Mouse (Mus musculus) lung, postnatal 0 days (tissue): ENCODE measurements around the gene Clec4a1. TPM values are rescaled to one million over a fixed set of nuclear protein-coding genes. Genes with fewer than 3 reads are reported as not detected.

Experiments
- ATAC-seq: fragments of 200-750 bp; cut with Nextera tagmentation; 2 replicates; pipeline ENCODE4 v1.8.0; 2017; ENCODE audit warnings: moderate library complexity
- DNase-seq: peaks from one replicate; pipeline ENCODE4 v3.0.0-alpha.2; 2016; ENCODE audit warnings: low spot score
- H3K27ac ChIP-seq: fragments of 300-500 bp; sonication (generic); 2 replicates; pipeline ENCODE4 v1.5.1; 2014; ENCODE audit warnings: antibody characterized with exemption, mild to moderate bottlenecking, low read length, mixed read lengths
- H3K27me3 ChIP-seq: fragments of 300-500 bp; sonication (generic); replicated peaks from 2 replicates; pipeline ENCODE4 v1.6.1; 2014; ENCODE audit warnings: low read length, mixed read lengths; ENCODE audit not compliant: insufficient read depth
- H3K36me3 ChIP-seq: fragments of 300-500 bp; sonication (generic); 2 replicates; pipeline ENCODE4 v1.6.1; 2014; ENCODE audit warnings: low read length, mixed read lengths; ENCODE audit not compliant: insufficient read depth
- H3K4me1 ChIP-seq: fragments of 300-500 bp; sonication (generic); 2 replicates; pipeline ENCODE4 v1.6.1; 2014; ENCODE audit warnings: antibody characterized with exemption, low read depth, low read length, mixed read lengths; ENCODE audit not compliant: insufficient read depth
- H3K4me2 ChIP-seq: fragments of 300-500 bp; sonication (generic); replicated peaks from 2 replicates; pipeline ENCODE4 v1.6.1; 2014; ENCODE audit warnings: low read depth, mild to moderate bottlenecking, low read length, moderate library complexity, mixed read lengths
- H3K4me3 ChIP-seq: fragments of 300-500 bp; sonication (generic); 2 replicates; pipeline ENCODE4 v1.5.1; 2014; ENCODE audit warnings: low read depth, low read length
- H3K9ac ChIP-seq: fragments of 300-500 bp; sonication (generic); replicated peaks from 2 replicates; pipeline ENCODE4 v1.6.1; 2014; ENCODE audit warnings: low read depth, mild to moderate bottlenecking
- H3K9me3 ChIP-seq: fragments of 300-500 bp; sonication (generic); 2 replicates; pipeline ENCODE4 v1.6.1; 2016; ENCODE audit warnings: low read length, mixed read lengths
- CTCF ChIP-seq: IDR thresholded peaks from 2 replicates; pipeline ENCODE4 v1.5.1; 2016; ENCODE audit warnings: antibody characterized with exemption, mild to moderate bottlenecking
- EP300 ChIP-seq: IDR thresholded peaks from 2 replicates; pipeline ENCODE4 v1.6.1; 2016; ENCODE audit warnings: antibody characterized with exemption, mild to moderate bottlenecking, control low read depth
- WGBS: fragments of 180-500 bp; shearing (Covaris S2); extraction: QIAGEN DNeasy Blood & Tissue Kit; methylation state at CpG from one replicate; pipeline ENCODE4 v1.1.7; 2014; 5-methylcytosine and 5-hydroxymethylcytosine counted together
- polyA plus RNA-seq: library from polyadenylated mRNA; unstranded; fragments of >200 nt; fragmentation: Nextera tagmentation; extraction: Ambion mirVana; gene quantifications from 2 replicates; pipeline ENCODE4 v1.2.1, GENCODE M21; 2015

Clec4a1 gene
- polyA plus RNA-seq, 1 experiment from 2014 or later: 5.1 TPM

GRCm38 (mm10) chr6:122879781-122880505, 41.7 kb upstream of the Clec4a1 start:
- peaks cover 41% of the 10 kb centered on the region for H3K36me3 ChIP-seq
- ATAC-seq: no peak
- 75% methylated on average over 7 of the region's 7 CpGs for WGBS
- H3K9me3 ChIP-seq: no peaks in the 10 kb centered on the region
- no peak overlapping the region for H3K9ac ChIP-seq
- no peak for DNase-seq
- H3K4me2 ChIP-seq: no peak overlapping the region
- H3K27ac ChIP-seq: no peak overlapping the region
- H3K4me1 ChIP-seq: peaks cover 4% of the 10 kb centered on the region; the same call in 1 of the 2 replicates
- no peak overlapping the region for H3K4me3 ChIP-seq
- TF ChIP-seq CTCF (no peak), EP300 (no peak)
- no peaks in the 10 kb centered on the region for H3K27me3 ChIP-seq

- peaks cover 44% of the 10 kb centered on the region for H3K36me3 ChIP-seq
- H3K27me3 ChIP-seq: no peaks in the 10 kb centered on the region
- no peak overlapping the region for H3K9ac ChIP-seq
- ATAC-seq (no peak), DNase-seq (no peak)
- no peak for TF ChIP-seq CTCF
- TF ChIP-seq EP300: no peak
- no peak overlapping the region for H3K27ac ChIP-seq
- H3K9me3 ChIP-seq: no peaks in the 10 kb centered on the region
- no peaks in the 10 kb centered on the region for H3K4me1 ChIP-seq
- WGBS: 90% methylated on average over 12 of the region's 12 CpGs
- no peak overlapping the region for H3K4me3 ChIP-seq
- no peak overlapping the region for H3K4me2 ChIP-seq
Observed at GRCm38 (mm10) chr6:122881287-122881686, 40.4 kb upstream of the Clec4a1 start.

DNA sequence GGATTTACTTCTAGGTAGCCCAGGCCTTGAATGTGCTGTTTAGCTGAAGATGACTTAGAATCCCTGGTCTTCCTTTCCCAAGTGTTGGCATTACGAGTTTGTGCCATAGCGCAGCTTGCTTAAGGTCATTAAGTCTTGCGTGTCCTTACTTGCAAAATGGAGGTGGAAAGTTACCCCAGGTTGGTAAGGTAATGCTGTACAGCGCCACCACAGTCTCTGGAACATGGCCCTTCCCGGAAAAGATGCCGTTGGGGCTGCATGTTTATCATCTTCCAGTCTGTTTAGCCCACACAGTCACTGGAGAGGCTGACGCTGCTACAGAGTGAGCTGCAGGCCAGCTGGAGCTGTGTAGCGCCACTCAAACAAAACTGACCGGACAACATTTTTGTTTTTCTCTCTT, 38.0 kb upstream of the Clec4a1 start:
- DNase-seq (no peak), ATAC-seq (no peak)
- H3K36me3 ChIP-seq: peaks cover 65% of the 10 kb centered on the region
- no peaks in the 10 kb centered on the region for H3K9me3 ChIP-seq
- no peak overlapping the region for H3K4me3 ChIP-seq
- no peak overlapping the region for H3K4me2 ChIP-seq
- H3K9ac ChIP-seq: no peak overlapping the region
- H3K4me1 ChIP-seq: no peaks in the 10 kb centered on the region
- TF ChIP-seq EP300: no peak
- TF ChIP-seq CTCF: no peak
- 91% methylated on average over 9 of the region's 9 CpGs for WGBS
- no peaks in the 10 kb centered on the region for H3K27me3 ChIP-seq
- no peak overlapping the region for H3K27ac ChIP-seq

- Histone ChIP-seq H3K27me3 (no peaks in the 10 kb centered on the region), H3K9me3 (no peaks in the 10 kb centered on the region), H3K4me1 (no peaks in the 10 kb centered on the region), H3K4me2 (no peak overlapping the region), H3K27ac (no peak overlapping the region), H3K9ac (no peak overlapping the region), H3K36me3 (peaks cover 41% of the 10 kb centered on the region; the same call in 1 of the 2 replicates), H3K4me3 (no peak overlapping the region)
- TF ChIP-seq EP300 (no peak), CTCF (no peak)
- DNase-seq (no peak), ATAC-seq (no peak)
- 91% methylated on average over 2 of the region's 2 CpGs for WGBS
Observed at GRCm38 (mm10) chr6:122889599-122889998, 32.0 kb upstream of the Clec4a1 start.

DNA sequence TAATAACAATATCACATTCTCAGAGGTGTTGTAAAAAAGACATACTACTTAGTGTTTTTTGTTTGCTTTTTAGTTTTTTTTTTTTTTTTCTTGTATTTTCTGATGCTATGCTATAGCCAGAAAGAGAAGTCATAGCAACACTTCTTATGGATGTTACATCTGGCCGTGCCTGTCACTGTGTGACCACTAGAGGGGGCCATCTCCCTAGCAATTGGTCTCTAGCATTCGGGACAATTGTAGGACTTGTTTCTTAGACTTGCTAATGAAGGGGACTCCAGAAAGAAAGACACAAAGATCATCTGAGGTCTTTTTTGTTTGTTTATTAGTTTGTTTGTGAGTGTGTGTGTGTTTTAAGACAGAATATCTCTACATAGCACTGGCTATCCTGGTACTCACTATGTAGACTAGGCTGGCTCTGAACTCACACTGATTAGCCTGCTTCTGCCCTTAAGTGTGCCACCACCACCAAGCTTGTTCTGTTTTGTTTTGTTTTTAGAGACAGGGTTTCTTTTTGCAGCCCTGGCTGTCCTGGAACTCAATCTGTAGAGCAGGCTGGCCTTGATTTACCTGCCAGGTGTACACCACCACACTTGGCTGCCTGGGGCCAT, 29.1 kb upstream of the Clec4a1 start:
- TF ChIP-seq CTCF: peak; percentile 85
- TF ChIP-seq EP300: no peak
- peaks cover 21% of the 10 kb centered on the region; the same call in 1 of the 2 replicates for H3K36me3 ChIP-seq
- WGBS: 16% methylated on average over 2 of the region's 2 CpGs
- no peaks in the 10 kb centered on the region for H3K9me3 ChIP-seq
- H3K9ac ChIP-seq: no peak overlapping the region
- ATAC-seq (no peak), DNase-seq (peak; percentile 68)
- no peaks in the 10 kb centered on the region for H3K4me1 ChIP-seq
- no peak overlapping the region for H3K27ac ChIP-seq
- H3K4me3 ChIP-seq: no peak overlapping the region
- H3K27me3 ChIP-seq: no peaks in the 10 kb centered on the region
- H3K4me2 ChIP-seq: no peak overlapping the region

DNA sequence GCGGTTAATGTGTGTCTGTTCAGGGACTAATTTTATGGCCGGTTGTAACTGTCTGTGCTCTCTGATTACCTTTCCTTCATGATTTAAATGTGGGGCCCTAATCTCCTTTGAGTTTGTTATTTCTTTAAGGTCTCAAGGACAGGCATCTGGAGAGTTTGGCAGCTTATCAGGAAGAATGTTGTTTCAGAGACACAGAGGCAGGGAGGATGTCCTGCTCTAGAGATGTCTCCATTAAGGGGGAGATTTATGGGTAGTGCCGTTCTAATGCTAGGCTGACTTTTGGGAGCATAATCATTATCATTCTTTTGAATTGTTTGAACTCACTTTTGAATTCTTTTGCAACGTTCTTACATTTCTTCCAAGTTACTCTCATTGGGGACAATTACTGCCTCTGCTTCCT, 1.7 kb upstream of the Clec4a1 start:
- ATAC-seq (no peak), DNase-seq (no peak)
- TF ChIP-seq EP300 (no peak), CTCF (no peak)

More for the DNA sequence above, 1.7 kb upstream of the Clec4a1 start:
- no peaks in the 10 kb centered on the region for H3K4me1 ChIP-seq
- no peaks in the 10 kb centered on the region for H3K27me3 ChIP-seq
- H3K9me3 ChIP-seq: no peaks in the 10 kb centered on the region
- 39% methylated on average over 4 of the region's 4 CpGs for WGBS
- no peak overlapping the region for H3K27ac ChIP-seq
- no peak overlapping the region for H3K4me2 ChIP-seq
- H3K9ac ChIP-seq: no peak overlapping the region
- H3K36me3 ChIP-seq: no peaks in the 10 kb centered on the region
- no peak overlapping the region for H3K4me3 ChIP-seq
